Comparison of ENCODE assay signal across 22 mouse cellular contexts in genomic region chr10:99951316-99951715, GRCm38 (mm10).
DNase-seq lines count a peak whose midpoint lies in the region; ATAC-seq and TF ChIP-seq lines count a peak whose summit lies in the region.
"Had no signal": no experiment of that assay in that cellular context is flagged by ENCODE, and none has a peak within 500 bp of the region (broad histone marks: within the 10 kb centered on the region; RNA-seq: fewer than 3 reads in every experiment).

No protein-coding gene starts in this region.

- H3K9ac ChIP-seq in heart, adult 2 months (ENCODE audit: low read depth, low read length) = no peak overlapping the region
- no peak overlapping the region for H3K9ac ChIP-seq in heart, embryonic 11.5 days (ENCODE audit: low read depth, low read length)
- H3K9ac ChIP-seq: hindbrain, embryonic 14.5 days; kidney, embryonic 15.5 days; lung, embryonic 15.5 days; neural tube, embryonic 13.5 days had no signal

- no peak for DNase-seq in heart, adult 2 months
- DNase-seq in 3T3-L1 (ENCODE audit: low read depth, low spot score) (peak; percentile 82), NIH3T3 (ENCODE audit: low read depth) (peak; percentile 91)
- DNase-seq: cerebellum, adult 11-12 months; cerebellum, postnatal 10 days; gastrocnemius, postnatal 10 days; kidney, postnatal 25 days; thymus, adult 2 months; thymus, postnatal 36 days had no signal

- H3K4me2 ChIP-seq in heart, embryonic 11.5 days = no peak overlapping the region
- H3K4me2 ChIP-seq: hindbrain, embryonic 14.5 days; kidney, embryonic 15.5 days; lung, embryonic 15.5 days; midbrain, embryonic 11.5 days; neural tube, embryonic 13.5 days had no signal

- H3K36me3 ChIP-seq in heart, adult 2 months (ENCODE audit: control insufficient read depth, insufficient read depth, low read length) = no peaks in the 10 kb centered on the region
- no peaks in the 10 kb centered on the region for H3K36me3 ChIP-seq in heart, embryonic 11.5 days (ENCODE audit: control insufficient read depth, insufficient read depth, low read length)
- H3K36me3 ChIP-seq: G1E; kidney, embryonic 15.5 days; lung, embryonic 15.5 days; neural tube, embryonic 13.5 days had no signal

- H3K27me3 ChIP-seq in heart, adult 2 months (ENCODE audit: control insufficient read depth, insufficient read depth, low read length) = no peaks in the 10 kb centered on the region
- no peaks in the 10 kb centered on the region for H3K27me3 ChIP-seq in heart, embryonic 11.5 days (ENCODE audit: control insufficient read depth, insufficient read depth, low read length)
- H3K27me3 ChIP-seq: kidney, embryonic 15.5 days; lung, embryonic 15.5 days had no signal

- H3K79me2 ChIP-seq in heart, adult 2 months (replicated peaks; ENCODE audit: control insufficient read depth, insufficient read depth, low read length) = no peaks in the 10 kb centered on the region

- no peak for TF ChIP-seq CTCF in heart, adult 2 months (IDR thresholded peaks at IDR 0.05)
- no peak for TF ChIP-seq CTCF in embryonic fibroblast, embryonic 13.5 days (IDR thresholded peaks at IDR 0.05; ENCODE audit: borderline replicate concordance, insufficient read depth, low read length)

- 37% methylated on average over 6 of the region's 6 CpGs for WGBS in heart, adult 2 months
- WGBS in heart, embryonic 11.5 days (ENCODE audit: insufficient replicate concordance) = 86% methylated on average over 6 of the region's 6 CpGs

- H3K4me1 ChIP-seq in heart, adult 2 months (ENCODE audit: control insufficient read depth, insufficient read depth, low read length) = peaks cover 3% of the 10 kb centered on the region
- no peaks in the 10 kb centered on the region for H3K4me1 ChIP-seq in heart, embryonic 11.5 days (ENCODE audit: control insufficient read depth, insufficient read depth, low read length)
- H3K4me1 ChIP-seq in embryonic fibroblast, embryonic 13.5 days (ENCODE audit: control insufficient read depth, insufficient read depth, low read length) = peaks cover 8% of the 10 kb centered on the region
- H3K4me1 ChIP-seq: kidney, embryonic 15.5 days; lung, embryonic 15.5 days; neural tube, embryonic 13.5 days had no signal

- TF ChIP-seq POLR2A in heart, adult 2 months (IDR thresholded peaks at IDR 0.05; ENCODE audit: insufficient read depth, low read depth, low read length) = no peak
- TF ChIP-seq POLR2A in embryonic fibroblast, embryonic 13.5 days (IDR thresholded peaks at IDR 0.05; ENCODE audit: low read depth, low read length) = no peak

- intact Hi-C loops in heart, adult 2 months (cut with DNase I) = loop anchor here (2.0 to 5.0 kb wide), 4 partner anchors 66 to 216 kb away; partner anchors contain the start of gene Kitl

- no peaks in the 10 kb centered on the region for H3K9me3 ChIP-seq in heart, embryonic 11.5 days (replicated peaks; ENCODE audit: control insufficient read depth, low read length)
- H3K9me3 ChIP-seq: kidney, embryonic 15.5 days; lung, embryonic 15.5 days; neural tube, embryonic 13.5 days had no signal

- peak overlapping the region; percentile 70 for H3K27ac ChIP-seq in heart, adult 2 months
- no peak overlapping the region for H3K27ac ChIP-seq in heart, embryonic 11.5 days (ENCODE audit: low read depth, low read length)
- H3K27ac ChIP-seq in embryonic fibroblast, embryonic 13.5 days (ENCODE audit: insufficient read depth, low read length) = peak overlapping the region; percentile 73; the same call in 1 of the 2 replicates
- H3K27ac ChIP-seq: hindbrain, embryonic 14.5 days; kidney, embryonic 15.5 days; lung, embryonic 15.5 days; neural tube, embryonic 13.5 days had no signal

- no peak for ATAC-seq in heart, embryonic 11.5 days (replicated peaks; ENCODE audit: insufficient number of reproducible peaks, low FRiP score, low TSS enrichment)
- ATAC-seq in monocyte, adult 5-6 weeks (replicated peaks; ENCODE audit: insufficient number of reproducible peaks, low FRiP score, low TSS enrichment, poor library complexity, severe bottlenecking) = no peak
- ATAC-seq in erythroid progenitor cell, adult 5-6 weeks (replicated peaks; ENCODE audit: low FRiP score, poor library complexity, severe bottlenecking) = no peak
- ATAC-seq: forebrain, embryonic 14.5 days; intestine, postnatal 0 days; midbrain, embryonic 16.5 days had no signal

- TF ChIP-seq EP300 in heart, adult 2 months (IDR thresholded peaks at IDR 0.05; ENCODE audit: insufficient read depth, low read depth, low read length) = no peak

- H3K4me3 ChIP-seq in heart, adult 2 months = peak overlapping the region; percentile 17
- no peak overlapping the region for H3K4me3 ChIP-seq in heart, embryonic 11.5 days (ENCODE audit: low read depth, low read length)
- H3K4me3 ChIP-seq in embryonic fibroblast, embryonic 13.5 days (ENCODE audit: insufficient read depth, low read length) = no peak overlapping the region
- H3K4me3 ChIP-seq: kidney, embryonic 15.5 days; lung, embryonic 15.5 days; neural tube, embryonic 13.5 days had no signal

Comparison
In these comparisons a context has a peak if more than half of its experiments do, and no peak if none do; other contexts are left out.
1. DNase-seq: peak in 3T3-L1 (single experiment) and NIH3T3 (single experiment); none in heart, adult 2 months (0 of 2).